Mouse (Mus musculus) hindbrain, postnatal 0 days (tissue): ENCODE results near the gene Hsd11b2. TPM values are rescaled to one million over a fixed set of nuclear protein-coding genes. Genes with fewer than 3 reads are reported as not detected.

Experiments
- ATAC-seq: fragments of 200-750 bp; cut with Nextera tagmentation; 2 replicates; pipeline ENCODE4 v1.8.0; 2017; ENCODE audit warnings: mild to moderate bottlenecking, moderate TSS enrichment, moderate library complexity
- DNase-seq: peaks from one replicate; pipeline ENCODE4 v3.0.0-alpha.2; 2015; ENCODE audit warnings: low spot score
- H3K27ac ChIP-seq: fragments of 300-500 bp; sonication (generic); 2 replicates; pipeline ENCODE4 v1.5.1; 2014; ENCODE audit warnings: mild to moderate bottlenecking
- H3K27me3 ChIP-seq: fragments of 300-500 bp; sonication (generic); 2 replicates; pipeline ENCODE4 v1.6.1; 2014; ENCODE audit warnings: low read length, mixed read lengths; ENCODE audit not compliant: insufficient read depth
- H3K36me3 ChIP-seq: fragments of 300-500 bp; sonication (generic); 2 replicates; pipeline ENCODE4 v1.6.1; 2014; ENCODE audit warnings: low read length, mixed read lengths; ENCODE audit not compliant: insufficient read depth
- H3K4me1 ChIP-seq: fragments of 300-500 bp; sonication (generic); 2 replicates; pipeline ENCODE4 v1.6.1; 2014; ENCODE audit warnings: antibody characterized with exemption, low read length, mixed read lengths; ENCODE audit not compliant: insufficient read depth
- H3K4me2 ChIP-seq: fragments of 300-500 bp; sonication (generic); 2 replicates; pipeline ENCODE4 v1.6.1; 2014; ENCODE audit warnings: low read depth, mild to moderate bottlenecking, low read length, moderate library complexity, mixed read lengths
- H3K4me3 ChIP-seq: fragments of 300-500 bp; sonication (generic); 2 replicates; pipeline ENCODE4 v1.5.1; 2014; ENCODE audit warnings: low read length
- H3K9ac ChIP-seq: fragments of 300-500 bp; sonication (generic); replicated peaks from 2 replicates; pipeline ENCODE4 v1.6.1; 2014; ENCODE audit warnings: mild to moderate bottlenecking, low read length, moderate library complexity, mixed read lengths
- H3K9me3 ChIP-seq: fragments of 300-500 bp; sonication (generic); 2 replicates; pipeline ENCODE4 v1.6.1; 2016; ENCODE audit warnings: low read length, mixed read lengths
- CTCF ChIP-seq: IDR thresholded peaks from 2 replicates; pipeline ENCODE4 v1.5.1; 2016; ENCODE audit warnings: antibody characterized with exemption, control low read depth, low read depth
- WGBS: fragments of 180-500 bp; shearing (Covaris S2); extraction: QIAGEN DNeasy Blood & Tissue Kit; methylation state at CpG from one replicate; pipeline ENCODE4 v1.1.7; 2014; 5-methylcytosine and 5-hydroxymethylcytosine counted together
- polyA plus RNA-seq: library from polyadenylated mRNA; unstranded; fragments of >200 nt; fragmentation: Nextera tagmentation; extraction: Ambion mirVana; gene quantifications from 2 replicates; pipeline ENCODE4 v1.2.1, GENCODE M21; 2015
- total RNA-seq: library from RNA; depleted of rRNA; stranded (reverse); fragments of >200 nt; gene quantifications from 2 replicates; pipeline ENCODE4 v1.2.3, GENCODE M21; 2014; rRNA removed

Gene Hsd11b2
- total RNA-seq (6.1 and 9.9 TPM in 2 replicates), polyA plus RNA-seq (6.3 and 7.4 TPM in 2 replicates)

DNA sequence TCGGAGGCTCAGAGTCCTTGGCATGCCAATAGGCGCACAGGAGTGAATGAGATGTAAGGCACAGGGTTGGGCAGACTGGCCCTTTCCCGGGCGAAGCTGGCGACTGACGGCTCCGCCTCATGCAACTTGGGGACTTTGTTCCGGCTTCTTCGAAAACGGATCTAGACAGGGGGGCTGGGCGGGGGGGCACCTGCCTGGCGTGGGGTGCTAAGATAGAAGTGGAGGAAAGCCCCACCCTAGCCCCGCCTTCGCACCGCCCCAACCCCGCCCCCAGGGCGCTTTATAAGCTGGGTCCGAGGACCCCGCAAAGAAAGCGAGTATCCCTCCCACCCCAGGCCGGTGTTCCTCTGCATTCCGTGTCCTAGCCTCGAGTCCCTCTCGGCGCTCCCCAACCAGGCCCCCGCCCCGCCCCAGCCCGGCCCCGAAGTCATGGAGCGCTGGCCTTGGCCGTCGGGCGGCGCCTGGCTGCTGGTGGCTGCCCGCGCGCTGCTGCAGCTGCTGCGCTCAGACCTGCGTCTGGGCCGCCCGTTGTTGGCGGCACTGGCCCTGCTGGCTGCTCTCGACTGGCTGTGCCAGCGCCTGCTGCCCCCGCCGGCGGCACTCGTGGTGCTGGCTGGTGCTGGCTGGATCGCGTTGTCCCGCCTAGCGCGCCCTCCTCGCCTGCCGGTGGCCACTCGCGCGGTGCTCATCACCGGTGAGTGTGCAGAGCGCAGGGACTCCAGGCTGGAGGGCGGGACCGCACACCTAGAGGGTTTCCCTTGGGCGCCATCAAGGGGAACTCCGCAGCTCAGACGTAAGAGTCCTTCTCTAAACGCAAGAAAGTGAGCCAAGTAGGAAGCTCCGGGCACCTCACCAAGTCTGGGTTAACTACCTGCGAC, at the start of gene Hsd11b2:
TSS of gene Hsd11b2 (plus strand) at position 320 of the 878 bp plus-strand sequence.
- peak; percentile 74 for DNase-seq
- Histone ChIP-seq H3K4me2 (peak within 1 kb of the TSS; percentile 91), H3K9ac (peak within 1 kb of the TSS; percentile 61), H3K36me3 (peaks cover 9% of the 10 kb centered on the region; the same call in 1 of the 2 replicates), H3K4me1 (no peaks in the 10 kb centered on the region; the same call in 1 of the 2 replicates), H3K9me3 (no peaks in the 10 kb centered on the region), H3K27me3 (no peaks in the 10 kb centered on the region), H3K4me3 (peak within 1 kb of the TSS; percentile 49), H3K27ac (peak within 1 kb of the TSS; percentile 51; the same call in 1 of the 2 replicates)
- peak; percentile 61 for ATAC-seq
- no peak for TF ChIP-seq CTCF
- under 1% methylated on average over 59 of the region's 68 CpGs for WGBS

DNA sequence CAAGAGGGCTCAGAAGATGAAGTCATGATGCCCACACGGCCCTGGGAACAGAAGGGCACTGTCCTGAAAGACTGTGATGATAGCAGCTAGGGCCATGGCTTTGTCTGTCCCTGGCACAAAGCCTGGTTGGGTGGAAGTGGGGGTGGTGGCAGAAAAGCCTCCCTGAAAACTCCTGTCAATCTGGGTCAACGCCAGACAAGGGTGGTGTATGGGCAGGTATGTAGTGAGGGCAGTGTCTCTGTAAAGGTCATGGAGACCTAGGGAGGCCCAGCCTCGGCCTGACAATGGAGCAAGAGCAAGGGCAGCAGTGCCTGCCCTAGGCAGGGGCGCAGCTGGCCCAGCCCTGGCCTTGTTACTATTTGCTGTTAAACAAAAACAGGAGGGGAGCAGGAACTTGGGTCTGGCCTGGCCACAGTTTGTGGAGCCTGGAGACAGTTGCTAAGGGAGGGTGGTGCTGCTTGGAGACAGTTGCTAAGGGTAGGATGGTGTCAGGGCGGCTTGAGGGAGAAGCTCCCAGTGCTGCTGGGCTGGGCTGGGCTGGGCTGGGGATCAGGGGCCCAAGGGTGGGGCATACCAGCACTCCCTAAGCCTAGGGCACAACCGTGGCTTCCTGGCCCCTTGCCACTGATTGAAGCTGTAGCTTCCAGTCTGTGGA, 49.4 kb upstream of the Hsd11b2 start:
- Histone ChIP-seq H3K27ac (peak overlapping the region; percentile 81), H3K9ac (peak overlapping the region; percentile 47; the same call in 1 of the 2 replicates), H3K9me3 (no peaks in the 10 kb centered on the region), H3K27me3 (no peaks in the 10 kb centered on the region), H3K4me3 (peak overlapping the region; percentile 35; the same call in 1 of the 2 replicates), H3K4me1 (peaks cover 38% of the 10 kb centered on the region), H3K36me3 (no peaks in the 10 kb centered on the region), H3K4me2 (peak overlapping the region; percentile 67)
- no peak for TF ChIP-seq CTCF
- DNase-seq (peak; percentile 75), ATAC-seq (peak; percentile 57)
- 14% methylated on average over 6 of the region's 6 CpGs for WGBS

DNA sequence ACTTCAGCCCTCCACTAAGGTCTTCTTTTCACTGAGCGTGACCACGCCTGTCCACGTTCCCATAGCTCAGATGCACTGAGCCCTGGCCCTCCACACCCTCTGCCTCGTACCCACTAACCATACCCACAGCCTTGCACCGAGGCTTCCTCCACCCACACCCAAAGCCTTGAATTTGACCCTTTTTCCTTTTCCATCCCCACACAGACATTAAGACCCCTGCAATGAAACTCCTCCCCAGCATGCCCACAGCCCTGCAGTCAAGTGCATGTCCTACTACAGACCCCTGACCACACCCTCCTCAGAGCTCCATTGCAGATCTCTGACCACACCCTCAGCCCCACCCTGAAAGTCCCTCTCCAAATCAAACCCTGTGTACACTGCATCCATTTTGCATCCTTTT, 48.7 kb upstream of the Hsd11b2 start:
- Histone ChIP-seq H3K27ac (peak overlapping the region; percentile 81), H3K4me2 (peak overlapping the region; percentile 67), H3K9me3 (no peaks in the 10 kb centered on the region), H3K4me1 (peaks cover 44% of the 10 kb centered on the region), H3K9ac (peak overlapping the region; percentile 47; the same call in 1 of the 2 replicates), H3K27me3 (no peaks in the 10 kb centered on the region), H3K4me3 (peak overlapping the region; percentile 35), H3K36me3 (no peaks in the 10 kb centered on the region)
- ATAC-seq (no peak), DNase-seq (no peak)
- WGBS: 60% methylated on average over 5 of the region's 5 CpGs
- no peak for TF ChIP-seq CTCF

DNA sequence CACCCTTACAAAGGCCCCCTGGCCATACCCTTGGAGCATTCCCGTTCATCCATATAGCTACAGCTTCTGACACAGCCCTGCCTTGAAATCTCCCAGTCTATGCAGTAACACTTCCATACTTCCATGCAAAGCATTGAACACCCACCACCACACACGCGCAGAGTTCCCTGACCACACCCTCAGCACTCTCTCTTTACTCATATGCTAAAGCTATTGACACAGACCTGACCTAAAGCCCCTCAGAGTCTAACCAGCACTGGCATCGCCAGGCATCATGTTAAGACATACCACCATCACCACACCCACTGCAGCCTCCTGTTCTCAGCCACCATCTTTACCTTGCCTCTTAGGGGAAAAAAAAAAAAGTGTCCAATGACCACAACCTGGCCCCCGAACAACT, 48.3 kb upstream of the Hsd11b2 start:
- 49% methylated on average over 5 of the region's 5 CpGs for whole genome bisulfite sequencing
- Histone ChIP-seq H3K9ac (peak overlapping the region; percentile 47), H3K36me3 (0 out of 2 replicates have a peak, but pooled peaks cover 3% of the 10 kb centered on the region), H3K4me1 (peaks cover 48% of the 10 kb centered on the region), H3K27me3 (no peaks in the 10 kb centered on the region), H3K4me2 (peak overlapping the region; percentile 67), H3K9me3 (no peaks in the 10 kb centered on the region), H3K27ac (peak overlapping the region; percentile 81), H3K4me3 (peak overlapping the region; percentile 35)
- no peak for ATAC-seq
- no peak for DNase-seq
- TF ChIP-seq CTCF: no peak

DNA sequence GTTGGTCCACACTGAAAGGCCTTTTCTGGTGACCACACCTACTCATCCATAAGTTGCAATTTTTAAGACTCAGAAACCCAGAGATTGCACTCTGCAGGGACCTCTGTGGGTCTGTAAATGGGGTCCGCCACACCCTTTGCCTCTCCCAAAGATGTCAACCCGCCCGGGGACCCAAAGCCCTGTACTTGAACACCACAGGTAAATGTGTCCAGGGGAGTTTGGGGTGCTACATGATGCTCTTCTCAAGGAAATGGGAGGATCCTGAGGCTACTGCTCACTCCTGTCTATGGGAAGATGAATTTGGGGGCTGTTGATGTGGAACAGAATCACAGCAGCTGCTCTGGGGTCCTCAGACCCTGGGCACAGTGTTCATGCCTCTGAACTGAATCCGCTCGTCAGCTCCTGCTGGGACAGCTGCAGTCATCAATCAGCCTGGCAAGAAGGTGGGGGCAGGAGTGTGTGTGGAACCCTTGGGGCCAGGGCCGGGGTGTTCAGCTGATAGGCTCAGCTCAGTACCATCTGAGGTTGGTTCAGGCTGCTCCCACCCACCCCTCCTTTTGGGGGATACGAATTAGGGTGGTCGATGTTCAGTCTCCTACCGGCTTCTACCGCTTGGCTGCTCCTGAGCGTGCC, 47.8 kb upstream of the Hsd11b2 start:
- peak overlapping the region; percentile 35 for H3K4me3 ChIP-seq
- peak overlapping the region; percentile 47 for H3K9ac ChIP-seq
- H3K36me3 ChIP-seq: 0 out of 2 replicates have a peak, but pooled peaks cover 7% of the 10 kb centered on the region
- H3K9me3 ChIP-seq: no peaks in the 10 kb centered on the region
- no peak for TF ChIP-seq CTCF
- no peaks in the 10 kb centered on the region for H3K27me3 ChIP-seq
- peaks cover 50% of the 10 kb centered on the region for H3K4me1 ChIP-seq
- no peak for DNase-seq
- H3K4me2 ChIP-seq: peak overlapping the region; percentile 67
- peak overlapping the region; percentile 81 for H3K27ac ChIP-seq
- 16% methylated on average over 11 of the region's 11 CpGs for WGBS
- peak; percentile 78; the same call in 1 of the 2 replicates for ATAC-seq

DNA sequence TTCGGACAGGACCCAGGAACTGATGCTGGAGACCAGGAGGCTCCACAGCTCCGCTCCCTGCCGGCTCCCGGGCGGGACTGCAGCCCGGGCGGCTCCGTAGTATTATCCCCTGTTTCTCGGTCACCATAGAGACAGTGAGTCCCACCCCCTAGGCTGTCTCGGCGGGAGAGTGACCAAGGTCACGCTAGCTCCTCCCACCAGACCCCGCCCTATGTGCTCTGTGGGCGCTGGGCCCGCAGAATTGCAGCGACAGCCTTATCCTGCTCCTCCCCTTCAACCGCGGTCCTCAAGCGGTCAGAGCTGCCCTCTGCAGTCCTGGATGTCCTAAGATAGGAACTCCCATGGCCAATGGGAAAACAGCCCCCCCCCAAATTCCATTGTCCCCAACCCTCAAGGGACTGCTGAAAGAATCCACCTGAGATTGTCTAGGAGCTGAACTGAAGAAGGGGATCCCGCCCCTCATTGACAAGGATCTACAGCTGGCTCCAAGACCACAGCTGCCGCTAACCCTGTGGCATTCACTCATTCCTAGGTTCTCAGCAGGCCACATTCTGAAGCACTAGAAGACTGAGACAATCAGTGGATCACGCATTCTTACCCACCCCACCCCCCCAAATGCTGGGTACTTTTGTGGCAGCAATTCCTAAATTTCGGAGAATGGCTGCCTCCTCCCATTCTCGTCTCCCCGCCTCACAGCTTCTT, 47.1 kb upstream of the Hsd11b2 start, which contains the start of gene Tppp3:
TSS of gene Tppp3 (minus strand) at position 213 of the 702 bp plus-strand sequence.
- Histone ChIP-seq H3K9me3 (no peaks in the 10 kb centered on the region), H3K9ac (peak within 1 kb of the TSS; percentile 47), H3K4me2 (peak within 1 kb of the TSS; percentile 67), H3K27me3 (no peaks in the 10 kb centered on the region), H3K36me3 (peaks cover 10% of the 10 kb centered on the region; the same call in 1 of the 2 replicates), H3K4me3 (peak within 1 kb of the TSS; percentile 35), H3K4me1 (peaks cover 46% of the 10 kb centered on the region), H3K27ac (peak within 1 kb of the TSS; percentile 81)
- peak; percentile 94 for DNase-seq
- ATAC-seq: peak; percentile 90
- TF ChIP-seq CTCF: peak; percentile 72
- WGBS: 6% methylated on average over 25 of the region's 25 CpGs
